Mouse (Mus musculus) kidney, postnatal 0 days (tissue): ENCODE results near the gene Enpp1. TPM values are rescaled to one million over a fixed set of nuclear protein-coding genes. Genes with fewer than 3 reads are reported as not detected.
A peak's percentile ranks its signal among the peaks of the same experiment; 100 is the strongest.

Experiments used
- ATAC-seq: fragments of 200-750 bp; cut with Nextera tagmentation; replicated peaks from 2 replicates; pipeline ENCODE4 v1.8.0; 2017; ENCODE audit warnings: low read depth, moderate number of reproducible peaks, moderate TSS enrichment, moderate library complexity; ENCODE audit not compliant: low FRiP score
- DNase-seq: peaks from one replicate; pipeline ENCODE4 v3.0.0-alpha.2; 2016; ENCODE audit warnings: low spot score
- H3K27ac ChIP-seq: fragments of 300-500 bp; sonication (generic); 2 replicates; pipeline ENCODE4 v1.5.1; 2014; ENCODE audit warnings: mild to moderate bottlenecking
- H3K27me3 ChIP-seq: fragments of 300-500 bp; sonication (generic); 2 replicates; pipeline ENCODE4 v1.6.1; 2014; ENCODE audit warnings: low read length, mixed read lengths; ENCODE audit not compliant: insufficient read depth
- H3K36me3 ChIP-seq: fragments of 300-500 bp; sonication (generic); 2 replicates; pipeline ENCODE4 v1.6.1; 2014; ENCODE audit warnings: low read length, mixed read lengths; ENCODE audit not compliant: insufficient read depth
- H3K4me1 ChIP-seq: fragments of 300-500 bp; sonication (generic); replicated peaks from 2 replicates; pipeline ENCODE4 v1.6.1; 2014; ENCODE audit warnings: antibody characterized with exemption, low read length, mixed read lengths; ENCODE audit not compliant: insufficient read depth
- H3K4me2 ChIP-seq: fragments of 300-500 bp; sonication (generic); 2 replicates; pipeline ENCODE4 v1.6.1; 2014; ENCODE audit warnings: mild to moderate bottlenecking, low read length, moderate library complexity, mixed read lengths
- H3K4me3 ChIP-seq: fragments of 300-500 bp; sonication (generic); replicated peaks from 2 replicates; pipeline ENCODE4 v1.5.1; 2014; ENCODE audit warnings: low read depth, low read length
- H3K9ac ChIP-seq: fragments of 300-500 bp; sonication (generic); 2 replicates; pipeline ENCODE4 v1.6.1; 2014; ENCODE audit warnings: low read depth, low read length
- H3K9me3 ChIP-seq: fragments of 300-500 bp; sonication (generic); replicated peaks from 2 replicates; pipeline ENCODE4 v1.6.1; 2016; ENCODE audit warnings: low read length, inconsistent platforms, mixed read lengths
- CTCF ChIP-seq: IDR thresholded peaks from 2 replicates; pipeline ENCODE4 v1.5.1; 2016; ENCODE audit warnings: antibody characterized with exemption, low read depth, mild to moderate bottlenecking, moderate library complexity
- WGBS: fragments of 180-500 bp; shearing (Covaris S2); extraction: QIAGEN DNeasy Blood & Tissue Kit; methylation state at CpG from one replicate; pipeline ENCODE4 v1.1.7; 2014; 5-methylcytosine and 5-hydroxymethylcytosine counted together
- polyA plus RNA-seq: library from polyadenylated mRNA; unstranded; fragments of >200 nt; fragmentation: Nextera tagmentation; extraction: Ambion mirVana; gene quantifications from 2 replicates; pipeline ENCODE4 v1.2.1, GENCODE M21; 2015

Enpp1 gene
- polyA plus RNA-seq, 1 experiment from 2014 or later: 7.7 TPM

DNA sequence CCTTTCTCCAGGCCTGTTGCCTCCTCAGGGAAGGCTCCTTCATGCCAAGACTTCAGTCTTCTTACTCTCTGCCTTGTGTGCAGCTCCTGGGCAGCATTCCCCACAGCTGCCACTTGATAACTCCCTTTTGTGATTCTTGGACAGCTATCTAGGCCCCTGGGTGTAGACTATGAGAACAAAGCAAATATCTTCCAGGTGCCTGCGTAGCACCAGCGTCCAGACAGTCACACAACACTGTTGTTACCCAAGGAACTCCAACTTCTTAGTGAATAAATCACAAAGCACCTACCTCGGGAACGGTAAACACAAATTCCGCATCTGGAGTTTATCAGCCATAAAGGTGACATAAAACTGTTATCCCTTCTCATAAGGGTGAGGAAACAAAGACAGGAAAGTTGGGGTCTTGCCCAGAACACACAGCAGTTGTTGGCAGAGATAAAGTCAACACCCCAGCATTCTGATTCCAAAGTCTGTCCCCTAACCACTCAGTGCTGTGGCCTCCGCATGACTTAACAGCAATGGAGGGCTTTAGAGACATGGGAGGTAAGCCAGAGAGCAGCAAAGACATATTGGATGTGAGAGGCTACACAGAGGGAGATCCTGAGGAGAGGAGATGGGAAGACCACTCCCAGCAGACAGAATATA is 13.7 kb downstream of the Enpp1 start:
- Histone ChIP-seq H3K4me1 (no peaks in the 10 kb centered on the region), H3K36me3 (no peaks in the 10 kb centered on the region), H3K27ac (no peak overlapping the region), H3K9ac (no peak overlapping the region), H3K9me3 (no peaks in the 10 kb centered on the region), H3K4me2 (no peak overlapping the region), H3K4me3 (no peak overlapping the region), H3K27me3 (no peaks in the 10 kb centered on the region)
- DNase-seq (no peak), ATAC-seq (no peak)
- 47% methylated on average over 6 of the region's 6 CpGs for WGBS
- TF ChIP-seq CTCF: no peak

DNA sequence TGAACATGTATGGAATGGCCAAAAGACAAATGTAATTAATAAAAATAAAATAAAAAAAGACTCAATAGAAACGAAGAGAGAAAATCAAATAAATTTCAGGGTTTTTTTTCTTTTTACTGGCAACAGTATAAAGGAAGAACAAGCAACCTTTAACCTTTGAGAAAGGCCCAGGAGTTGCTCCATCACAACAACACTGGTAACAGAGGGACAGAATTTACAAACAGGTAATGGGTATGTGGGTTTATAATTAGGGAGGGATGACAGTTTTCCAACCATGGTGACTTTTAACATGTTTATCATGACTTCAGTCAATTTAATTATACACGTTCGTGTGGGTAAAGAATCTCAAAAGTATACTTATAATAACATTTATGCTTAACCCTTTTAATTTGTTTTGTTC is 15.2 kb downstream of the Enpp1 start:
- Histone ChIP-seq H3K27ac (no peak overlapping the region), H3K4me1 (no peaks in the 10 kb centered on the region), H3K36me3 (no peaks in the 10 kb centered on the region), H3K4me2 (no peak overlapping the region), H3K27me3 (no peaks in the 10 kb centered on the region), H3K4me3 (no peak overlapping the region), H3K9me3 (no peaks in the 10 kb centered on the region), H3K9ac (no peak overlapping the region)
- TF ChIP-seq CTCF: no peak
- 78% methylated on average over 3 of the region's 3 CpGs for WGBS
- DNase-seq (no peak), ATAC-seq (no peak)

DNA sequence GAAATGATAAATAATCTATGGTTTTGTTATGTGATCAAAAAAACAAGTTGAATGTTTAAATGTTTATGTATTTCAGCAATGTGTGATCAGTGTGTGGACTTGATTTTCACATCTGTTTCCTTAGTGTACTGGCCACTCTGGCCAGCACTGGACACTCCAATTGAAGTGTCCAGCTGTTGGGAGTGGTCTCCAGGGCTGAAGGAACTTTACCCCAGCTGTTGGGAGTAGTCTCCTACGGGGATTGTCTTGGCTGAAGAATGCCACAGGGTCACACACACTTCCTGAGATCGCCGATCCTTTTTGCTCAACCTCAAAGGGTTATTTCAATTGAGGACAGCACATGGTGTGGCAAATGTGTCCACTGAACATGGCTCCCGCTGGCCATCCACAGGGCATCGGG is 16.2 kb downstream of the Enpp1 start:
- no peaks in the 10 kb centered on the region for H3K9me3 ChIP-seq
- no peak overlapping the region for H3K27ac ChIP-seq
- ATAC-seq: no peak
- H3K4me2 ChIP-seq: no peak overlapping the region
- H3K9ac ChIP-seq: no peak overlapping the region
- no peaks in the 10 kb centered on the region for H3K36me3 ChIP-seq
- no peaks in the 10 kb centered on the region for H3K27me3 ChIP-seq
- WGBS: 57% methylated on average over 5 of the region's 5 CpGs
- no peak for TF ChIP-seq CTCF
- no peaks in the 10 kb centered on the region for H3K4me1 ChIP-seq
- DNase-seq: no peak
- no peak overlapping the region for H3K4me3 ChIP-seq

DNA sequence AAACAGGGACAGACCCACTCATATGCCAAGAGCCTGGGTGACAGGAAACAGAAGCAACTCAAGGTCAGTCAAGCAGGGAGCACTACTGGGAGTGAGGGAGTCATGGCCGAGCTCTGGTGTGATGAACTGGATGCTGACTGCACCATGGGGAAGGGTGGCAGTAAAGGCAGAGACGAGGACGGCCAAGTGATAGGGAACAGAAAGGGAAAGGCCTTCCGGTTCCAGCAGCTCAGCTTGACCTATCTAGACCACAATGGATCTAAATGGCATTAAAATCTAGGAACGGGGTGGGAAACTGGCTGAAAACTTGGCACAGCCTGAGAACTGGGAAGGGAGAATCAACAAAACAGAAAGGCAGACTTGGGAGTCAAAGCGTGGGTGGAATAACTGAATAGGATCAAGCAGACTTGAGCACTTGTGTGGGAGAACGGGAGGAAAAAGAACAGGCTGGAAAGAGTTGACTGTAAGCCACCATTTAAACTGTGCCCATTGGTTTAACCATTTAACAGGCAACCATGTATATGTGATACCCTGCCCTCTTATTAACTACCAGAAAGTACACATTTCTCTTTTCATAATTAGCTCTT is 29.3 kb downstream of the Enpp1 start:
- no peak for TF ChIP-seq CTCF
- H3K4me1 ChIP-seq: no peaks in the 10 kb centered on the region
- H3K4me3 ChIP-seq: no peak overlapping the region
- no peak overlapping the region for H3K27ac ChIP-seq
- 0 out of 2 replicates have a peak, but pooled peaks cover 3% of the 10 kb centered on the region for H3K9me3 ChIP-seq
- H3K36me3 ChIP-seq: no peaks in the 10 kb centered on the region
- H3K9ac ChIP-seq: no peak overlapping the region
- no peaks in the 10 kb centered on the region for H3K27me3 ChIP-seq
- WGBS: 71% methylated on average over 7 of the region's 7 CpGs
- no peak for ATAC-seq
- no peak for DNase-seq
- no peak overlapping the region for H3K4me2 ChIP-seq

DNA sequence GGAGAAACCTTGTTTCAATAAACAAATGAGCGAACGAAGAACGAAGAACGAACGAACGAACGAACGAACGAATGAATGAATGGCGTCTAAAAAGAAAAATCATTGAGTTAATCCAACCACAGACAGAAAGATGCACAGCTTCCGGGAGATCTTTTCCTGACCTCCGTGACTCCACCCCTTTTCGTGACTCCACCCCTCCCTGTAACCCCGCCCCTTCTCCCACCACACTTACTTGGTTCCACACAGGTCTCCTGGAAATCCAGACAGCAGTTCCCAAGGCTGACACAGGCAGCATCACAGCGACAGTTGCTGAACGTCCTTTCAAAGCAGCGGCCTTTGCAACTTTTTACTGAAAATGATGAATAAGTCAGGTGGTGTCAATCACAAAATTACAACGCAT is 34.3 kb downstream of the Enpp1 start:
- ATAC-seq (no peak), DNase-seq (no peak)
- Histone ChIP-seq H3K27me3 (no peaks in the 10 kb centered on the region), H3K4me1 (no peaks in the 10 kb centered on the region), H3K36me3 (no peaks in the 10 kb centered on the region), H3K4me3 (no peak overlapping the region), H3K9me3 (no peaks in the 10 kb centered on the region), H3K27ac (no peak overlapping the region), H3K4me2 (no peak overlapping the region), H3K9ac (no peak overlapping the region)
- WGBS: 93% methylated on average over 18 of the region's 18 CpGs
- TF ChIP-seq CTCF: no peak

DNA sequence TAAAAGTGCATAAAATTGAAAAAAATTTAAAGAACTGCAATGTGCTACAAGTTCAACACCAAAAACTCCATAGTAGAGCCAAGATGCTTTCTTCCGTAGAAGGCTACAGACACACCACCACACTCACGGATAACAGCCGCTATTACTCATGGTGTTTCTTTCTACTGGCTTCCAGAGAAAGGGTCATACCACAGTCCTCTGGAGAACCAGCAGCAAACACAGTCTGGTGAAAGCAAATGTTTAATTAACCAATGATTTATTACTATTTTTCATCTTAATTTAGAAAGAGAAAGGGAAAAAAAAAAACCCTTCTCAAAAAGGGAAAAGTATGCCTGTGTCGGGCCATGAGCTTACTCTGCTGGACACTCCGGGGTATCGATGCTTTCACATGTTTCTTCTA is 37.7 kb downstream of the Enpp1 start:
- 0 out of 2 replicates have a peak, but pooled peaks have one; percentile 3 for TF ChIP-seq CTCF
- no peak for ATAC-seq
- H3K27ac ChIP-seq: no peak overlapping the region
- 61% methylated on average over 6 of the region's 6 CpGs for WGBS
- no peaks in the 10 kb centered on the region for H3K27me3 ChIP-seq
- no peaks in the 10 kb centered on the region for H3K9me3 ChIP-seq
- no peak overlapping the region for H3K9ac ChIP-seq
- H3K36me3 ChIP-seq: no peaks in the 10 kb centered on the region
- H3K4me2 ChIP-seq: no peak overlapping the region
- DNase-seq: peak; percentile 91
- H3K4me1 ChIP-seq: no peaks in the 10 kb centered on the region
- H3K4me3 ChIP-seq: no peak overlapping the region
